Mouse (Mus musculus) embryonic facial prominence, embryonic 13.5 days (tissue): ENCODE measurements around the gene Adamts7. TPM values are rescaled to one million over a fixed set of nuclear protein-coding genes. Genes with fewer than 3 reads are reported as not detected.

Experiments
- ATAC-seq: fragments of 200-750 bp; cut with Nextera tagmentation; 2 replicates; pipeline ENCODE4 v1.8.0; 2017; ENCODE audit warnings: low read depth; ENCODE audit not compliant: insufficient number of reproducible peaks, insufficient read depth, low FRiP score, low TSS enrichment
- H3K27ac ChIP-seq: fragments of 300-500 bp; sonication (generic); 2 replicates; pipeline ENCODE4 v1.5.1; 2015; ENCODE audit warnings: moderate library complexity, mild to moderate bottlenecking, inconsistent platforms
- H3K27me3 ChIP-seq: fragments of 300-500 bp; sonication (generic); 2 replicates; pipeline ENCODE4 v1.6.1; 2015; ENCODE audit warnings: mild to moderate bottlenecking, inconsistent platforms
- H3K36me3 ChIP-seq: fragments of 300-500 bp; sonication (generic); 2 replicates; pipeline ENCODE4 v1.6.1; 2015; ENCODE audit warnings: mild to moderate bottlenecking, inconsistent platforms
- H3K4me1 ChIP-seq: fragments of 300-500 bp; sonication (generic); 2 replicates; pipeline ENCODE4 v1.6.1; 2015; ENCODE audit warnings: inconsistent platforms
- H3K4me2 ChIP-seq: fragments of 300-500 bp; sonication (generic); 2 replicates; pipeline ENCODE4 v1.6.1; 2015; ENCODE audit warnings: moderate library complexity, mild to moderate bottlenecking, inconsistent platforms
- H3K4me3 ChIP-seq: fragments of 300-500 bp; sonication (generic); 2 replicates; pipeline ENCODE4 v1.5.1; 2015; ENCODE audit warnings: mild to moderate bottlenecking, inconsistent platforms
- H3K9ac ChIP-seq: fragments of 300-500 bp; sonication (generic); 2 replicates; pipeline ENCODE4 v1.6.1; 2015; ENCODE audit warnings: mild to moderate bottlenecking, inconsistent platforms
- H3K9me3 ChIP-seq: fragments of 300-500 bp; sonication (generic); 2 replicates; pipeline ENCODE4 v1.6.1; 2016; ENCODE audit warnings: inconsistent platforms
- WGBS: fragments of 180-500 bp; shearing (Covaris S2); methylation state at CpG from one replicate; pipeline ENCODE4 v1.1.7; 2015; ENCODE audit warnings: mixed read lengths; 5-methylcytosine and 5-hydroxymethylcytosine counted together
- polyA plus RNA-seq: library from polyadenylated mRNA; unstranded; fragments of >200 nt; fragmentation: Nextera tagmentation; extraction: Ambion mirVana; gene quantifications from 2 replicates; pipeline ENCODE4 v1.2.1, GENCODE M21; 2015

The Adamts7 gene
- polyA plus RNA-seq, 1 experiment from 2014 or later: 20.0 TPM

GRCm38 (mm10) chr9:90164670-90165453 is 2.0 kb downstream of the Adamts7 start:
- Histone ChIP-seq H3K9me3 (no peaks in the 10 kb centered on the region; the same call in 1 of the 2 replicates), H3K9ac (no peak overlapping the region), H3K4me1 (peaks cover 15% of the 10 kb centered on the region), H3K4me3 (peak overlapping the region; percentile 77; the same call in 1 of the 2 replicates), H3K36me3 (no peaks in the 10 kb centered on the region), H3K4me2 (peak overlapping the region; percentile 92), H3K27me3 (no peaks in the 10 kb centered on the region), H3K27ac (no peak overlapping the region)
- WGBS: 63% methylated on average over 4 of the region's 4 CpGs
- ATAC-seq: no peak

GRCm38 (mm10) chr9:90165590-90165989 is 2.7 kb downstream of the Adamts7 start:
- Histone ChIP-seq H3K4me3 (no peak overlapping the region), H3K27me3 (no peaks in the 10 kb centered on the region), H3K36me3 (no peaks in the 10 kb centered on the region), H3K9me3 (no peaks in the 10 kb centered on the region), H3K4me2 (no peak overlapping the region), H3K4me1 (peaks cover 15% of the 10 kb centered on the region), H3K9ac (no peak overlapping the region), H3K27ac (no peak overlapping the region)
- 85% methylated on average over 4 of the region's 4 CpGs for WGBS
- ATAC-seq: no peak

- Histone ChIP-seq H3K27me3 (no peaks in the 10 kb centered on the region), H3K36me3 (peaks cover 4% of the 10 kb centered on the region), H3K4me2 (no peak overlapping the region), H3K9ac (no peak overlapping the region), H3K9me3 (no peaks in the 10 kb centered on the region), H3K27ac (no peak overlapping the region), H3K4me1 (peaks cover 15% of the 10 kb centered on the region), H3K4me3 (no peak overlapping the region)
- 82% methylated on average over 5 of the region's 5 CpGs for WGBS
- no peak for ATAC-seq
Measured at GRCm38 (mm10) chr9:90166615-90167014, 3.7 kb downstream of the Adamts7 start.

- WGBS: 71% methylated on average over 4 of the region's 4 CpGs
- no peaks in the 10 kb centered on the region for H3K9me3 ChIP-seq
- no peak overlapping the region for H3K27ac ChIP-seq
- ATAC-seq: no peak
- H3K4me1 ChIP-seq: no peaks in the 10 kb centered on the region
- H3K36me3 ChIP-seq: peaks cover 35% of the 10 kb centered on the region
- H3K27me3 ChIP-seq: no peaks in the 10 kb centered on the region
- H3K4me3 ChIP-seq: no peak overlapping the region
- H3K4me2 ChIP-seq: no peak overlapping the region
- H3K9ac ChIP-seq: no peak overlapping the region
Measured at GRCm38 (mm10) chr9:90169965-90170364, 7.1 kb downstream of the Adamts7 start.

GRCm38 (mm10) chr9:90171421-90171820 is 8.6 kb downstream of the Adamts7 start:
- H3K4me1 ChIP-seq: no peaks in the 10 kb centered on the region
- H3K9ac ChIP-seq: no peak overlapping the region
- peaks cover 47% of the 10 kb centered on the region for H3K36me3 ChIP-seq
- 95% methylated on average over 19 of the region's 19 CpGs for WGBS
- no peak overlapping the region for H3K27ac ChIP-seq
- H3K4me3 ChIP-seq: no peak overlapping the region
- H3K9me3 ChIP-seq: no peaks in the 10 kb centered on the region
- H3K27me3 ChIP-seq: no peaks in the 10 kb centered on the region
- no peak overlapping the region for H3K4me2 ChIP-seq
- no peak for ATAC-seq

- H3K9me3 ChIP-seq: no peaks in the 10 kb centered on the region
- no peak for ATAC-seq
- no peak overlapping the region for H3K4me3 ChIP-seq
- H3K9ac ChIP-seq: no peak overlapping the region
- WGBS: 71% methylated on average over 8 of the region's 8 CpGs
- H3K36me3 ChIP-seq: peaks cover 57% of the 10 kb centered on the region
- no peak overlapping the region for H3K4me2 ChIP-seq
- H3K27ac ChIP-seq: no peak overlapping the region
- H3K27me3 ChIP-seq: no peaks in the 10 kb centered on the region
- H3K4me1 ChIP-seq: no peaks in the 10 kb centered on the region
Measured at GRCm38 (mm10) chr9:90172528-90173321, 9.9 kb downstream of the Adamts7 start.

GRCm38 (mm10) chr9:90173330-90173729 is 10.5 kb downstream of the Adamts7 start:
- Histone ChIP-seq H3K9ac (no peak overlapping the region), H3K4me1 (no peaks in the 10 kb centered on the region), H3K36me3 (peaks cover 63% of the 10 kb centered on the region), H3K4me3 (no peak overlapping the region), H3K9me3 (no peaks in the 10 kb centered on the region), H3K27me3 (no peaks in the 10 kb centered on the region), H3K27ac (no peak overlapping the region), H3K4me2 (no peak overlapping the region)
- ATAC-seq: no peak
- WGBS: 73% methylated on average over 3 of the region's 3 CpGs

- Histone ChIP-seq H3K9me3 (no peaks in the 10 kb centered on the region), H3K4me1 (no peaks in the 10 kb centered on the region; the same call in 1 of the 2 replicates), H3K9ac (no peak overlapping the region), H3K27me3 (no peaks in the 10 kb centered on the region), H3K4me3 (no peak overlapping the region), H3K4me2 (no peak overlapping the region), H3K27ac (no peak overlapping the region), H3K36me3 (peaks cover 63% of the 10 kb centered on the region)
- 89% methylated on average over 5 of the region's 5 CpGs for WGBS
- ATAC-seq: no peak
Measured at GRCm38 (mm10) chr9:90179409-90179808, 16.5 kb downstream of the Adamts7 start.

- WGBS: 91% methylated on average over 6 of the region's 6 CpGs
- Histone ChIP-seq H3K4me2 (no peak overlapping the region), H3K27ac (no peak overlapping the region), H3K9ac (no peak overlapping the region), H3K27me3 (no peaks in the 10 kb centered on the region), H3K36me3 (peaks cover 58% of the 10 kb centered on the region), H3K4me3 (no peak overlapping the region), H3K9me3 (no peaks in the 10 kb centered on the region), H3K4me1 (no peaks in the 10 kb centered on the region; the same call in 1 of the 2 replicates)
- no peak; the same call in 1 of the 2 replicates for ATAC-seq
Measured at GRCm38 (mm10) chr9:90181656-90182388, 19.0 kb downstream of the Adamts7 start.

- peaks cover 61% of the 10 kb centered on the region for H3K36me3 ChIP-seq
- ATAC-seq: no peak
- H3K27ac ChIP-seq: no peak overlapping the region
- no peak overlapping the region for H3K4me2 ChIP-seq
- H3K4me1 ChIP-seq: no peaks in the 10 kb centered on the region; the same call in 1 of the 2 replicates
- H3K9me3 ChIP-seq: no peaks in the 10 kb centered on the region
- no peak overlapping the region for H3K9ac ChIP-seq
- WGBS: 82% methylated on average over 18 of the region's 18 CpGs
- no peaks in the 10 kb centered on the region for H3K27me3 ChIP-seq
- H3K4me3 ChIP-seq: no peak overlapping the region
Measured at GRCm38 (mm10) chr9:90182636-90183421, 20.0 kb downstream of the Adamts7 start.

GRCm38 (mm10) chr9:90183550-90183949 is 20.7 kb downstream of the Adamts7 start:
- 73% methylated on average over 3 of the region's 3 CpGs for WGBS
- Histone ChIP-seq H3K27ac (no peak overlapping the region), H3K27me3 (no peaks in the 10 kb centered on the region), H3K4me2 (no peak overlapping the region), H3K9ac (no peak overlapping the region), H3K4me3 (no peak overlapping the region), H3K4me1 (no peaks in the 10 kb centered on the region; the same call in 1 of the 2 replicates), H3K36me3 (peaks cover 63% of the 10 kb centered on the region), H3K9me3 (no peaks in the 10 kb centered on the region)
- ATAC-seq: no peak
